Mouse (Mus musculus): ENCODE results near the gene Lama4. TPM values are rescaled to one million over a fixed set of nuclear protein-coding genes. Genes with fewer than 3 reads are reported as not detected.

The Lama4 gene
- total and polyA plus RNA-seq, 3 experiments, result not detected

GRCm38 (mm10) chr10:38969543-38969942 is 4.2 kb downstream of the Lama4 start:
- no peaks in the 10 kb centered on the region for H3K79me2 ChIP-seq (ENCODE audit: control insufficient read depth, insufficient read depth, low read length, poor library complexity)
- no peak overlapping the region for H3K9ac ChIP-seq (ENCODE audit: control insufficient read depth, low read depth, low read length, poor library complexity, severe bottlenecking)
- no peaks in the 10 kb centered on the region for H3K36me3 ChIP-seq (ENCODE audit: control insufficient read depth in 1 of 2, insufficient read depth in 2 of 2, low read length in 2 of 2)
- H3K9me3 ChIP-seq (replicated peaks; ENCODE audit: insufficient read depth, low read length), result no peaks in the 10 kb centered on the region
- H3K4me3 ChIP-seq (ENCODE audit: control insufficient read depth in 1 of 2, insufficient read depth in 1 of 2, low read depth in 2 of 2, low read length in 2 of 2), result no peak overlapping the region
- no peak for DNase-seq (ENCODE audit: low read depth, low spot score)
- H3K27ac ChIP-seq (ENCODE audit: control insufficient read depth, low read depth, low read length), result no peak overlapping the region
- no peaks in the 10 kb centered on the region for H3K27me3 ChIP-seq (ENCODE audit: control insufficient read depth in 1 of 2, insufficient read depth in 2 of 2, low read length in 2 of 2)
- H3K4me1 ChIP-seq (ENCODE audit: control insufficient read depth in 1 of 2, insufficient read depth in 2 of 2, low read length in 2 of 2), result no peaks in the 10 kb centered on the region
- TF ChIP-seq USF2 (IDR thresholded peaks at IDR 0.05; ENCODE audit: borderline replicate concordance in 1 of 2, insufficient read depth in 1 of 2, low read depth in 1 of 2, low read length in 2 of 2) (no peak), TCF12 (IDR thresholded peaks at IDR 0.05; ENCODE audit: low read depth, low read length) (no peak), ZC3H11A (IDR thresholded peaks at IDR 0.05; ENCODE audit: low read depth, low read length) (no peak), POLR2AphosphoS5 (IDR thresholded peaks at IDR 0.05; ENCODE audit: borderline replicate concordance, low read depth, low read length) (no peak), TBP (IDR thresholded peaks at IDR 0.05; ENCODE audit: low read depth, low read length) (no peak), HCFC1 (IDR thresholded peaks at IDR 0.05; ENCODE audit: low read depth, low read length) (no peak), ZKSCAN1 (IDR thresholded peaks at IDR 0.05; ENCODE audit: low read depth, low read length) (no peak), EP300 (IDR thresholded peaks at IDR 0.05; ENCODE audit: low read depth in 1 of 2, low read length in 2 of 2) (no peak), CHD2 (IDR thresholded peaks at IDR 0.05; ENCODE audit: low read length) (no peak)

GRCm38 (mm10) chr10:38969975-38970374 is 4.7 kb downstream of the Lama4 start:
- Histone ChIP-seq H3K4me1 (ENCODE audit: control insufficient read depth in 1 of 2, insufficient read depth in 2 of 2, low read length in 2 of 2) (no peaks in the 10 kb centered on the region), H3K9ac (ENCODE audit: control insufficient read depth, low read depth, low read length, poor library complexity, severe bottlenecking) (no peak overlapping the region), H3K36me3 (ENCODE audit: control insufficient read depth in 1 of 2, insufficient read depth in 2 of 2, low read length in 2 of 2) (no peaks in the 10 kb centered on the region), H3K27me3 (ENCODE audit: control insufficient read depth in 1 of 2, insufficient read depth in 2 of 2, low read length in 2 of 2) (no peaks in the 10 kb centered on the region), H3K79me2 (ENCODE audit: control insufficient read depth, insufficient read depth, low read length, poor library complexity) (no peaks in the 10 kb centered on the region), H3K4me3 (ENCODE audit: control insufficient read depth in 1 of 2, insufficient read depth in 1 of 2, low read depth in 2 of 2, low read length in 2 of 2) (no peak overlapping the region), H3K9me3 (replicated peaks; ENCODE audit: insufficient read depth, low read length) (no peaks in the 10 kb centered on the region), H3K27ac (ENCODE audit: control insufficient read depth, low read depth, low read length) (no peak overlapping the region)
- TF ChIP-seq GABPA (IDR thresholded peaks at IDR 0.05; ENCODE audit: low read depth, low read length) (no peak), RAD21 (IDR thresholded peaks at IDR 0.05; ENCODE audit: low read depth, low read length) (no peak), ZNF384 (IDR thresholded peaks at IDR 0.05; ENCODE audit: low read depth, low read length) (no peak), USF2 (IDR thresholded peaks at IDR 0.05; ENCODE audit: borderline replicate concordance in 1 of 2, insufficient read depth in 1 of 2, low read depth in 1 of 2, low read length in 2 of 2) (no peak), USF1 (IDR thresholded peaks at IDR 0.05; ENCODE audit: low read depth, low read length) (no peak), E2F4 (IDR thresholded peaks at IDR 0.05; ENCODE audit: borderline replicate concordance, low read depth, low read length) (no peak), EP300 (IDR thresholded peaks at IDR 0.05; ENCODE audit: low read depth in 1 of 2, low read length in 2 of 2) (no peak), ETS1 (IDR thresholded peaks at IDR 0.05; ENCODE audit: low read depth, low read length) (no peak), MXI1 (IDR thresholded peaks at IDR 0.05; ENCODE audit: low read depth, low read length) (no peak)
- DNase-seq (ENCODE audit: low read depth, low spot score), result no peak

Measured in MEL (cell line).